Comparison of ENCODE assay signal across 8 mouse cellular contexts in the genomic region with DNA sequence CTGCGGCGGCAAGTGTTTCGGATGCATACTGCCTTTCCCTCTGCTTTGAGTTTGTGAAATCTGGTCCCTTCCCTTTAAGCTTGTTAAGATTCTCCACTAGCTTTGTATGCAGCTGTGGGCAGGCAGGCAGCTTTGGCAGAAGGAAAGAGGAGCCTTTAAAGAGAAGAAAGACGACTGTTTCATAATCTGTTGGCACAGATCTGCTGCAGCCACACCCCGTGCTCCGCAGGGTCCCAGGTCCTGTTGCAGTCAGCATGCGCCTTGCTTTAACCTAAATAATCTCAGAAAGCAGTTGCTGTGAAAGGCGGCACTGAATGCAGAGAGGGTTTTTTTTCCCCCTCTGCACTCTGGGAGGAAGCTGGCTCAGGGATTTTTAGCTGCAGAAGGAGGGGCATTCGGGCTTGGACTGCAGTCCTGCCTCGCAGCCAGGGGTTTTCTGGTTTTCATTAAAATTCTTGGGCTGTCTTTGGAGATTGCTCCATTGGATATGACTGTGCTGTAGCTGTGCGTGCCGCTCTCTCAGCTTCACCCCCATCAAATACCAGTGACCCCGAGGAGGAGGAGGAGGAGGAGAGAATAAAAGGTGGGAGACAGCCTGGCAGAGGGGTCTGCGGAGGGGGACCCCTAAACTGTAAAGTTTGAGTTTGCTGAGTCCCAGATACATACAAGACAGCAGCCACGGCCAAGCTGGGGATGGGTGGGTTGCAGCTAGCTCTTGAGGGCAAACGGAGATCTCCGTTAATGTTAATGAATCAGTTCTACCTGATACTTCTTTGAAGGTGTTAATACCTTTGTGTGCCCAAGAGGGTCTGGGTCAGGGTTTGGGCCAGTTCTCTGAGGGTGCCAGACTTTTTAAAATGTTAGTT. TPM values are rescaled to one million over a fixed set of nuclear protein-coding genes. Genes with fewer than 3 reads are reported as not detected.
DNase-seq lines count a peak whose midpoint lies in the region; ATAC-seq and TF ChIP-seq lines count a peak whose summit lies in the region.

No protein-coding gene starts in this region.

- no peak for TF ChIP-seq POLR2A in thymus, adult 2 months (IDR thresholded peaks at IDR 0.05; ENCODE audit: control insufficient read depth, extremely low read depth, insufficient read depth, low read length, poor library complexity)

- 11% methylated on average over 17 of the region's 17 CpGs for WGBS in forebrain, embryonic 15.5 days
- 42% methylated on average over 17 of the region's 17 CpGs for WGBS in liver, postnatal 0 days (ENCODE audit: insufficient replicate concordance)
- WGBS in neural tube, embryonic 15.5 days: 43% methylated on average over 17 of the region's 17 CpGs
- 56% methylated on average over 17 of the region's 17 CpGs for WGBS in thymus, adult 2 months

- H3K4me3 ChIP-seq in forebrain, embryonic 15.5 days: peak overlapping the region; percentile 27
- no peak overlapping the region for H3K4me3 ChIP-seq in liver, postnatal 0 days (ENCODE audit: low read depth, low read length)
- peak overlapping the region; percentile 15; the same call in 1 of the 2 replicates for H3K4me3 ChIP-seq in neural tube, embryonic 15.5 days (replicated peaks)
- no peak overlapping the region for H3K4me3 ChIP-seq in thymus, adult 2 months (ENCODE audit: control insufficient read depth, insufficient read depth, low read length)

- H3K27me3 ChIP-seq in forebrain, embryonic 15.5 days: no peaks in the 10 kb centered on the region
- no peaks in the 10 kb centered on the region for H3K27me3 ChIP-seq in liver, postnatal 0 days (ENCODE audit: insufficient read depth, low read length)
- no peaks in the 10 kb centered on the region for H3K27me3 ChIP-seq in neural tube, embryonic 15.5 days (replicated peaks)
- H3K27me3 ChIP-seq in thymus, adult 2 months (ENCODE audit: control insufficient read depth, insufficient read depth, low read length): no peaks in the 10 kb centered on the region

- peaks cover 19% of the 10 kb centered on the region for H3K4me1 ChIP-seq in forebrain, embryonic 15.5 days
- no peaks in the 10 kb centered on the region for H3K4me1 ChIP-seq in liver, postnatal 0 days (ENCODE audit: insufficient read depth)
- peaks cover 21% of the 10 kb centered on the region for H3K4me1 ChIP-seq in neural tube, embryonic 15.5 days
- no peaks in the 10 kb centered on the region for H3K4me1 ChIP-seq in thymus, adult 2 months (replicated peaks; ENCODE audit: control insufficient read depth, insufficient read depth, low read length)

- no peaks in the 10 kb centered on the region for H3K9me3 ChIP-seq in forebrain, embryonic 15.5 days
- no peaks in the 10 kb centered on the region for H3K9me3 ChIP-seq in liver, postnatal 0 days (ENCODE audit: low read length)
- H3K9me3 ChIP-seq in neural tube, embryonic 15.5 days (replicated peaks): no peaks in the 10 kb centered on the region

- peak; percentile 50 for DNase-seq in urinary bladder, postnatal 14 days (ENCODE audit: low spot score)
- no peak for DNase-seq in urinary bladder, postnatal 10 days (ENCODE audit: low spot score)
- peak; percentile 45 to 47 for DNase-seq in heart, postnatal 10 days
- DNase-seq in kidney, postnatal 25 days: peak; percentile 11 to 57
- DNase-seq in liver, postnatal 0 days: no peak
- no peak for DNase-seq in thymus, adult 2 months

- H3K27ac ChIP-seq in forebrain, embryonic 15.5 days (replicated peaks): peak overlapping the region; percentile 81
- no peak overlapping the region for H3K27ac ChIP-seq in liver, postnatal 0 days (ENCODE audit: low read depth)
- peak overlapping the region; percentile 74 for H3K27ac ChIP-seq in neural tube, embryonic 15.5 days (replicated peaks)
- no peak overlapping the region for H3K27ac ChIP-seq in thymus, adult 2 months (ENCODE audit: control insufficient read depth, insufficient read depth, low read length)

- intact Hi-C loops in heart, postnatal 10 days (cut with DNase I): no loop called here

- no peak for TF ChIP-seq CTCF in liver, postnatal 0 days (IDR thresholded peaks at IDR 0.05; ENCODE audit: low read depth)
- TF ChIP-seq CTCF in thymus, adult 2 months (IDR thresholded peaks at IDR 0.05; ENCODE audit: borderline replicate concordance, control insufficient read depth, extremely low read depth, insufficient read depth, low read length, poor library complexity): no peak

- H3K9ac ChIP-seq in forebrain, embryonic 15.5 days (replicated peaks): peak overlapping the region; percentile 25
- H3K9ac ChIP-seq in liver, postnatal 0 days (replicated peaks): no peak overlapping the region
- H3K9ac ChIP-seq in neural tube, embryonic 15.5 days (replicated peaks): peak overlapping the region; percentile 29

- peak overlapping the region; percentile 45 for H3K4me2 ChIP-seq in forebrain, embryonic 15.5 days (replicated peaks)
- 0 out of 2 replicates have a peak overlapping the region, but pooled peaks have one; percentile 7 for H3K4me2 ChIP-seq in liver, postnatal 0 days (ENCODE audit: low read depth, low read length)
- peak overlapping the region; percentile 49 for H3K4me2 ChIP-seq in neural tube, embryonic 15.5 days

- TF ChIP-seq EP300 in liver, postnatal 0 days (IDR thresholded peaks at IDR 0.05; ENCODE audit: low read depth): no peak

- peak; percentile 70 for ATAC-seq in forebrain, embryonic 15.5 days (replicated peaks)
- no peak for ATAC-seq in liver, postnatal 0 days
- peak; percentile 46 for ATAC-seq in neural tube, embryonic 15.5 days (ENCODE audit: low FRiP score)

- H3K36me3 ChIP-seq in forebrain, embryonic 15.5 days: no peaks in the 10 kb centered on the region; the same call in 1 of the 2 replicates
- H3K36me3 ChIP-seq in liver, postnatal 0 days (replicated peaks; ENCODE audit: insufficient read depth, low read length): no peaks in the 10 kb centered on the region
- H3K36me3 ChIP-seq in neural tube, embryonic 15.5 days: no peaks in the 10 kb centered on the region
- no peaks in the 10 kb centered on the region for H3K36me3 ChIP-seq in thymus, adult 2 months (ENCODE audit: control insufficient read depth, insufficient read depth, low read length)

RNA-seq across cellular contexts. Expression of gene Rab30, which starts 35.9 kb away (rescaled TPM):
- 19.8 and 20.7 TPM in 2 replicates for polyA plus RNA-seq in forebrain, embryonic 15.5 days (2015; fragmentation: Nextera tagmentation; extraction: Ambion mirVana)
- 10 to 100 TPM; 17.3 to 18.6 TPM for total RNA-seq in heart, postnatal 10 days (2021)
- 28.8 and 28.9 TPM in 2 replicates for polyA plus RNA-seq in liver, postnatal 0 days (2015; fragmentation: Nextera tagmentation; extraction: Ambion mirVana)
- polyA plus RNA-seq in neural tube, embryonic 15.5 days (2015; fragmentation: Nextera tagmentation; extraction: Ambion mirVana): 22.0 and 23.5 TPM in 2 replicates
- polyA plus RNA-seq in thymus, adult 2 months (2012; rRNA removed): 1.1 and 1.2 TPM in 2 replicates

Comparison
In these comparisons a context has a peak if more than half of its experiments do, and no peak if none do; other contexts are left out.
1. DNase-seq: peak in urinary bladder, postnatal 14 days (single experiment), heart, postnatal 10 days (2 of 2) and kidney, postnatal 25 days (2 of 2); none in urinary bladder, postnatal 10 days (single experiment), liver, postnatal 0 days (single experiment) and thymus, adult 2 months (single experiment).
2. H3K27ac ChIP-seq: peak in forebrain, embryonic 15.5 days (single experiment) and neural tube, embryonic 15.5 days (single experiment); none in liver, postnatal 0 days (single experiment) and thymus, adult 2 months (single experiment).
3. H3K4me3 ChIP-seq: peak in forebrain, embryonic 15.5 days (single experiment) and neural tube, embryonic 15.5 days (single experiment); none in liver, postnatal 0 days (single experiment) and thymus, adult 2 months (single experiment).
4. Peak in every context shown above with its lines, with median percentiles within 50 percentile points of each other: H3K4me2 ChIP-seq.